Mouse (Mus musculus) lung, adult 2 months (tissue): ENCODE results near the gene Mtss1l.

Experiments
- CTCF ChIP-seq: fragments of 200-500 bp; IDR thresholded peaks from 2 replicates; pipeline ENCODE4 v1.5.1; 2011; ENCODE audit warnings: mild to moderate bottlenecking, low read length, control low read depth; ENCODE audit not compliant: insufficient read depth
- POLR2A ChIP-seq: fragments of 200-500 bp; IDR thresholded peaks from 2 replicates; pipeline ENCODE4 v1.6.1; 2011; ENCODE audit warnings: low read depth, mild to moderate bottlenecking, control low read depth, low read length, borderline replicate concordance; ENCODE audit errors: extremely low read depth

GRCm38 (mm10) chr8:110694826-110695225 lies 26.4 kb upstream of the Mtss1l start:
- TF ChIP-seq POLR2A (no peak), CTCF (no peak)
